Mouse (Mus musculus) embryonic fibroblast, embryonic 13.5 days (primary cell): ENCODE results near the gene Arpc1a.

Source experiments
- CTCF ChIP-seq: IDR thresholded peaks from 2 replicates; pipeline ENCODE4 v1.5.1; 2011; ENCODE audit warnings: mild to moderate bottlenecking, control low read depth, low read length, moderate library complexity, borderline replicate concordance; ENCODE audit not compliant: insufficient read depth
- POLR2A ChIP-seq: IDR thresholded peaks from 2 replicates; pipeline ENCODE4 v1.6.1; 2011; ENCODE audit warnings: low read depth, mild to moderate bottlenecking, control low read depth, low read length, moderate library complexity

- no peak for TF ChIP-seq CTCF
- TF ChIP-seq POLR2A, result no peak
These were observed 1.6 kb upstream of the Arpc1a start for GRCm38 (mm10) chr5:145081866-145082613.
